Mouse (Mus musculus) E14TG2a.4 (cell line): ENCODE data around the gene Dnajc12.
A peak's percentile ranks its signal among the peaks of the same experiment; 100 is the strongest.
"Not testable (repeated sequence)": the region's sequence is repeated elsewhere in the genome, so short reads cannot be mapped to it uniquely, and the experiment has no call there.

Experiments
- H3K27me3 ChIP-seq: 2 replicates; pipeline ENCODE4 v1.6.1; 2014; ENCODE audit warnings: low read length, control low read depth; ENCODE audit not compliant: insufficient read depth
- H3K36me3 ChIP-seq: 2 replicates; pipeline ENCODE4 v1.6.1; 2014; ENCODE audit warnings: low read length, control low read depth; ENCODE audit not compliant: insufficient read depth
- H3K4me1 ChIP-seq: replicated peaks from 2 replicates; pipeline ENCODE4 v1.6.1; 2014; ENCODE audit warnings: low read depth, low read length, control low read depth
- H3K4me3 ChIP-seq: replicated peaks from 2 replicates; pipeline ENCODE4 v1.5.1; 2014; ENCODE audit warnings: mild to moderate bottlenecking, low read length
- H3K9me3 ChIP-seq: 2 replicates; pipeline ENCODE4 v1.6.1; 2014; ENCODE audit warnings: low read length, control low read depth
- CTCF ChIP-seq: conservative IDR thresholded peaks from 2 replicates; pipeline ENCODE4 v1.5.1; 2014; ENCODE audit warnings: low read length
- NANOG ChIP-seq: IDR thresholded peaks from 2 replicates; pipeline ENCODE4 v1.6.1; 2014; ENCODE audit warnings: borderline replicate concordance, low read length, mixed read lengths
- POU5F1 ChIP-seq: IDR thresholded peaks from 2 replicates; pipeline ENCODE4 v1.6.1; 2014; ENCODE audit warnings: low read length, borderline replicate concordance

The Dnajc12 gene

GRCm38 (mm10) chr10:63350666-63351065, 31.6 kb upstream of the Dnajc12 start:
- TF ChIP-seq CTCF (no peak), NANOG (no peak), POU5F1 (no peak)

GRCm38 (mm10) chr10:63351099-63351498, 31.1 kb upstream of the Dnajc12 start:
- H3K4me3 ChIP-seq, H3K36me3 ChIP-seq, H3K27me3 ChIP-seq: not testable (repeated sequence)
- Histone ChIP-seq H3K9me3 (peaks cover 42% of the 10 kb centered on the region), H3K4me1 (peaks cover 34% of the 10 kb centered on the region)

More at GRCm38 (mm10) chr10:63350666-63351065, 31.6 kb upstream of the Dnajc12 start:
- no peak overlapping the region for H3K4me3 ChIP-seq
- H3K4me1 ChIP-seq, result peaks cover 34% of the 10 kb centered on the region
- no peaks in the 10 kb centered on the region for H3K27me3 ChIP-seq
- 0 out of 2 replicates have a peak, but pooled peaks cover 3% of the 10 kb centered on the region for H3K36me3 ChIP-seq
- peaks cover 38% of the 10 kb centered on the region for H3K9me3 ChIP-seq

GRCm38 (mm10) chr10:63352111-63352510, 30.1 kb upstream of the Dnajc12 start:
- H3K4me1 ChIP-seq, result peaks cover 34% of the 10 kb centered on the region
- H3K9me3 ChIP-seq, result peaks cover 44% of the 10 kb centered on the region
- TF ChIP-seq CTCF, result no peak
- TF ChIP-seq NANOG, result no peak
- no peak for TF ChIP-seq POU5F1
- no peak overlapping the region for H3K4me3 ChIP-seq
- no peaks in the 10 kb centered on the region for H3K27me3 ChIP-seq
- H3K36me3 ChIP-seq, result 0 out of 2 replicates have a peak, but pooled peaks cover 4% of the 10 kb centered on the region

GRCm38 (mm10) chr10:63360502-63360901, 21.7 kb upstream of the Dnajc12 start:
- Histone ChIP-seq H3K4me3 (no peak overlapping the region), H3K27me3 (no peaks in the 10 kb centered on the region), H3K36me3 (peaks cover 15% of the 10 kb centered on the region), H3K4me1 (peaks cover 38% of the 10 kb centered on the region), H3K9me3 (peaks cover 47% of the 10 kb centered on the region)
- no peak for TF ChIP-seq CTCF
- peak; percentile 56; the same call in 1 of the 2 replicates for TF ChIP-seq NANOG
- no peak for TF ChIP-seq POU5F1

GRCm38 (mm10) chr10:63365918-63366455, 16.3 kb upstream of the Dnajc12 start:
- Histone ChIP-seq H3K27me3 (no peaks in the 10 kb centered on the region), H3K36me3 (no peaks in the 10 kb centered on the region), H3K9me3 (peaks cover 6% of the 10 kb centered on the region), H3K4me1 (peaks cover 73% of the 10 kb centered on the region), H3K4me3 (peak overlapping the region; percentile 61)
- TF ChIP-seq CTCF (no peak), POU5F1 (no peak), NANOG (no peak)

GRCm38 (mm10) chr10:63367386-63367785, 14.9 kb upstream of the Dnajc12 start:
- peaks cover 63% of the 10 kb centered on the region for H3K4me1 ChIP-seq
- peak overlapping the region; percentile 29; the same call in 1 of the 2 replicates for H3K4me3 ChIP-seq
- no peaks in the 10 kb centered on the region for H3K27me3 ChIP-seq
- no peaks in the 10 kb centered on the region for H3K36me3 ChIP-seq
- TF ChIP-seq POU5F1, result no peak
- peaks cover 6% of the 10 kb centered on the region for H3K9me3 ChIP-seq

GRCm38 (mm10) chr10:63368041-63368440, 14.2 kb upstream of the Dnajc12 start:
- Histone ChIP-seq H3K4me1 (peaks cover 56% of the 10 kb centered on the region), H3K4me3 (no peak overlapping the region), H3K27me3 (no peaks in the 10 kb centered on the region), H3K36me3 (no peaks in the 10 kb centered on the region), H3K9me3 (peaks cover 6% of the 10 kb centered on the region)
- no peak for TF ChIP-seq CTCF
- no peak for TF ChIP-seq NANOG
- no peak for TF ChIP-seq POU5F1

- H3K4me3 ChIP-seq, result no peak overlapping the region
- TF ChIP-seq CTCF (no peak), POU5F1 (no peak)
- H3K27me3 ChIP-seq, result 0 out of 2 replicates have a peak, but pooled peaks cover 2% of the 10 kb centered on the region
- H3K36me3 ChIP-seq, result no peaks in the 10 kb centered on the region
- peaks cover 14% of the 10 kb centered on the region for H3K4me1 ChIP-seq
- H3K9me3 ChIP-seq, result no peaks in the 10 kb centered on the region
Measured at GRCm38 (mm10) chr10:63376303-63376702, 5.9 kb upstream of the Dnajc12 start.

- 0 out of 2 replicates have a peak, but pooled peaks cover 6% of the 10 kb centered on the region for H3K27me3 ChIP-seq
- no peak overlapping the region for H3K4me3 ChIP-seq
- H3K4me1 ChIP-seq, result peaks cover 24% of the 10 kb centered on the region
- H3K9me3 ChIP-seq, result no peaks in the 10 kb centered on the region
- TF ChIP-seq NANOG, result no peak
- TF ChIP-seq CTCF, result peak; percentile 77
- no peak for TF ChIP-seq POU5F1
- H3K36me3 ChIP-seq, result no peaks in the 10 kb centered on the region
Measured at GRCm38 (mm10) chr10:63377468-63377867, 4.8 kb upstream of the Dnajc12 start.
